Mouse (Mus musculus) testis, adult 2 months (tissue): ENCODE data around the gene Grik2.

Experiments used
- CTCF ChIP-seq: fragments of 200-500 bp; IDR thresholded peaks from 2 replicates; pipeline ENCODE4 v1.5.1; 2012; ENCODE audit warnings: low read depth, mild to moderate bottlenecking, inconsistent platforms, low read length, moderate library complexity; ENCODE audit not compliant: control insufficient read depth, insufficient read depth, insufficient replicate concordance
- POLR2A ChIP-seq: fragments of 200-500 bp; IDR thresholded peaks from 2 replicates; pipeline ENCODE4 v1.6.1; 2012; ENCODE audit warnings: low read depth, mild to moderate bottlenecking, inconsistent platforms, low read length, moderate library complexity; ENCODE audit not compliant: control insufficient read depth

GRCm38 (mm10) chr10:49500628-49501027 is 287.9 kb downstream of the Grik2 start:
- no peak for TF ChIP-seq CTCF
- TF ChIP-seq POLR2A: no peak
